Mouse (Mus musculus) cerebellum, adult (tissue): ENCODE measurements at regions not wholly inside any gene's neighbourhood (a gene's known extent, or its start where the extent isn't known, plus 50 kb on each side); places are given as distances from the start of the nearest gene placed in this dataset.
"Not testable (repeated sequence)": the region's sequence is repeated elsewhere in the genome, so short reads cannot be mapped to it uniquely, and the experiment has no call there.

ENCODE experiments used
- ATAC-seq: cut with Nextera tagmentation; 2 replicates; pipeline ENCODE4 v1.9.2; 2017; ENCODE audit warnings: mild to moderate bottlenecking, moderate library complexity, mixed read lengths; ENCODE audit not compliant: insufficient number of reproducible peaks, low FRiP score, low TSS enrichment

DNA sequence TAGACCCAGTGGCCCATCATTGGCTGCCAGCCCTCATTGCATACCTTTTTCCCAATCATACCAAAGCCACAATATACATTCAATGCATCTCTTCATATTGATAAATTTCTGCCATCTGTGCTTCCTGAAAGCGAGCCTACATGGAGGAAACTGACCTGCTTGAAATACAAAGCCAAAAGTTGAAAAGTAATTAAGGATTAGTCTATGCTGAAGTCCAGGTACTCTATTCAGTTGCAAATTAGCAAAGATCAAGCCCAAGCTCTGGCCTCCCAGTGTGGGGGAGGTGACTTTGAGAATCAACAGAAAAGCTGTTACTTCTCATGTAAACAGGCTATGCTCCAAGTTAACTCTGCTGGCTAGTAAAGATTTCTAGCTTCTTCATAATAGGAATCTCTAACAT, 210.7 kb upstream of the Ngly1 start:
- ATAC-seq = no peak

- ATAC-seq = no peak
Observed at GRCm38 (mm10) chr14:16044466-16044865, 204.6 kb upstream of the Ngly1 start.

DNA sequence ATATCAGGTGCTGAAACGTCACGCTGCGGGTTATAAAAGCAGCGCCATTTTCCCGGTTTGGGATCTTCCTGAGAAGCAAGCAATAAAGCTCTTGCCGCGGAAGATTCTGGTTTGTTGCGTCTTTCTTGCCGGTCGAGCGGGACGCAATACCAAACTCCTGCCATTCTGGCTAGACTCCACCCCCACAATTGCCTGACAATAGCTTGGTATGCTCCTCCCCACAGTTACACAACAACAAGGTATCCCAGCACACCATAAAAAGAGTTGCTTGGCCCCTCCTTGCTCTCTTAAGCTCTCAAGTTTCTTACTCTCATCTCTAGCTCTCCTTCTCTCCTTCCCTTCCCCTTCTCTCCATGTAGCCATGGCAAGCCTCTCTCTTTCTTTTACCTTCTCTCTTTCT, 176.5 kb upstream of the Ngly1 start:
- not testable (repeated sequence) for ATAC-seq

- ATAC-seq = peak; percentile 93
Observed at GRCm38 (mm10) chr14:16074089-16074488, 175.0 kb upstream of the Ngly1 start.

- ATAC-seq = no peak
Observed at GRCm38 (mm10) chr14:16079096-16079495, 170.0 kb upstream of the Ngly1 start.

GRCm38 (mm10) chr14:16087231-16087630, 161.8 kb upstream of the Ngly1 start:
- ATAC-seq = not testable (repeated sequence)

- peak; percentile 85 for ATAC-seq
Observed at GRCm38 (mm10) chr14:16092391-16093132, 156.5 kb upstream of the Ngly1 start.

DNA sequence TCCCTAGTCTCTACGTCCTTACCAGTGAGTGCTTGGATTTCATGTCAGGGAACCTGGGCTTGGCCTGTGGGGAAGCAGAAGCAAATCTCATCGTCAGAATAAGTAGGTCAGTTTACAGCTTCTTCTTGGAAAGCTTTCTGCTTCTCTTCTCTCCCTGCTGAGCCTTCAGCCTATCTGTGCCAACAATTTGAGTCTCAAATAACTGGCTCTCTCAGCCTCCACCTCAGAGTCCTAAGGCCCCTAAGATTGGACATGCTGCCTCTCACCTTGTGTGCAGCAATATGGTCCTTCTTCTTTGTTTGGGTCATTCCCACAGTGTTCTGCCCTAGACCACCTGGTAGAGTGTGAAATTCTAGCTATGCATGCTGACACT, 156.0 kb upstream of the Ngly1 start:
- ATAC-seq = peak; percentile 95

GRCm38 (mm10) chr14:16109414-16109813, 139.7 kb upstream of the Ngly1 start:
- ATAC-seq = no peak

DNA sequence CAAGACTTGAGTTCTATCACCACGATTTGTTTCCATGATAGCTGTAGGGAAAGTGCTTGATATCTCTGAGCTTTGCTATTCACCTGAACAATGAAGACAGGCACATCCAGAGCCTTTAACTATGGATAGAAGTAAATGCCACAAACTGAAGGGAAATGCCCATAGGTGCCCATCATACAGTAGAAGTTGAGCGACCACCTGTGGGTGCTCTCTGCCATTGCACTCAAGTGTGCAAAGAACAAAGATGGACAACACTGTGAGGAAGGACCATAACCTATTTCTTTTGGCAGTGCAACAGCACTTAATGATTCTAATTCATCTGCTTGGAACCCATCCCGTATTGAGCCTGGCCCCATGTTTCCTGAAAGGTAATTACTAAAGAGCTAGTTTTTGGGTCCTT, 116.4 kb upstream of the Ngly1 start:
- no peak for ATAC-seq

DNA sequence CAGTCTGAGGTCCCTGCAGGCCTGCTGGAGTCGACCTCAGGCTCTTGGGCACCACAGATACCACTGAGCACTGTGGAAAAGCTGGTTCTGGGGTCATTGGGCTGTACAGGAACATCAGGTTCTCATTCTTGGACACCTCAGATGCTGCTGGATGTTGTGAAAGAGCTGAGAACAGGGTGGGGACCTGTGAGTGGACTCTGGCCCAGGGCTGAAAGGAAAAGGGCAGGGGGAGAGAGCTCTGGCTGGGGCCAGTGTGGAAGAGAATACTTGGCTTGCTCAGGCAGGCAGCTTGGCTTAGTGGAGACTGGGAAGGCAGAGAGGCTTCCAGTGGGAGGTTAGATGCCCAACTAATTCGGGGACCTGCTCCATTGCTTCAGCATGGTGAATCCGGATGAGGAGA, 115.7 kb upstream of the Ngly1 start:
- ATAC-seq = no peak

- ATAC-seq = no peak
Observed at GRCm38 (mm10) chr14:16136187-16136586, 112.9 kb upstream of the Ngly1 start.

DNA sequence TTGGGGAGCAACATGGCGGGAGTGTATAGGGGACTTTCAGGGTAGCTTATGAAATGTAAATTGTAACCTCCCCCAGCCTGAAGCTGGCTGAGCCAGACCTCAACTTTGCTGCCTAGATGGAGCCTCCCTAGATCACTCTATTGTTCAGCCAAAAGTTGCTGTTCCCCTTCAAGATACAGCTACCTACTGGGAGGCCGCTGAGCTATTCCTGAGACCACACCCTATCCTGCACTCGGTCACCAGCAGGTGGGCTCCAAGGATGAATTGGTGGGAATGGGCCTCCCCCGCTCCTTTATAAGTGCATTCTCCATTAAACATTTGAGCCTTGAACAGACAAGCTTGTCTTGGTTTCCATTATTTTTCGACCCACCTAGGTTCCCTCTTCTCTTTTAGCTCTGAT, 104.8 kb upstream of the Ngly1 start:
- no peak for ATAC-seq

GRCm38 (mm10) chr14:16146811-16147210, 102.3 kb upstream of the Ngly1 start:
- ATAC-seq = no peak

DNA sequence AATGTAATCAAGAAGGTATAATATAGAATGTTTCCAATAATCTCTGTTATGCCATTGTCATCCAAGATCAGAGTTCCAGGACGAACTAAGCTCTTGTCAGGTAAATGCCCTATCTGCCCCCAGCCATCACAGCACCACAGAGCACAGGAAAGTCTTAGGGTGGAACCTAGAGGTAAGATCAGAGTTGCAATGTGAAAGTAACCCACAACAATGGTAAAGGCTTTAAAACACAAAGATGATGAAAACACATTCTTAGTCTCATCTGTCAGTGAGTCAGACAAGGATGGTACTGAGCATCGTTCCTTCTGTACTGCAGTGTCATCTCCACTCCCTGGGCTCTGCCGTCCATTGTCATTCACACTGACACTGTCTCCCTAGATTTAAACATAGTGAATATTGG, 97.3 kb upstream of the Ngly1 start:
- no peak for ATAC-seq

DNA sequence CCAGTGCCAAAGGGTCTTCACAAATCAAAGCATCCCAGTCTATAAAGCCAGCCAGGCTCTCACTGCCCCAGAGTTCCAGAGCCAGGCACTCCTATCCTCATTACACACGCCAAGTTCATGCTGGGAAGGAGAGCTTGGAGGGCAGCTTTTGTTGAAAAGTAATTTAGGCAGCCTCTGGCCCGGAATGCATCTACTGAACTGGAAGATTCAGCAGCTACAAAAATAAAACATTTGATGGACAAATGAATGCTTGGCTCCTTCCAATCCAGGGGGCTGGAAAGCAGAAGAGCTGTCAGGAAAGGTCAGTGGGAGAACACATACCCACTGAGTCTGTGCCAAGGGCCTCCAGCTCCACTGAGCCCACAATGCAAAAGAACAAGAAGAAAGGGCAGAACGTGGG, 96.4 kb upstream of the Ngly1 start:
- peak; percentile 75 for ATAC-seq

- ATAC-seq = no peak
Observed at GRCm38 (mm10) chr14:16155106-16155505, 94.0 kb upstream of the Ngly1 start.

DNA sequence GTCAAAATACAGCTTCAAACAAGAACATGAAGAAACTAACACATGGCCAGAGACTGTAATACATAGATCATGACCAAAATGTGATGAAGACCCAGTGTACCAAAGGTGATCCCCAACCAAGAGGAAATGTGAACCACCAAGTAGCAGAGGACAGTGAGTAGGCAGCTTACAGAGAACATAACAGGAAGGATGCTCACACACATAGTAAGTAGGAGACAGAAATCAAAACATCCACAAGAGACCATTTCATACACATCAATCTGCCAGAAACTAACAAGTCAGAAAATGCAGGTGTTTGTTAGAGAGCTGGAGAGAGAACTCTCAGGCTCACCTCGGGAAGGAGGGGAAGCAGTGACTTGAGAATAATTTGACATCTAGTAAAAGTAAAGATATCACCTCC, 78.9 kb upstream of the Ngly1 start:
- ATAC-seq = no peak

DNA sequence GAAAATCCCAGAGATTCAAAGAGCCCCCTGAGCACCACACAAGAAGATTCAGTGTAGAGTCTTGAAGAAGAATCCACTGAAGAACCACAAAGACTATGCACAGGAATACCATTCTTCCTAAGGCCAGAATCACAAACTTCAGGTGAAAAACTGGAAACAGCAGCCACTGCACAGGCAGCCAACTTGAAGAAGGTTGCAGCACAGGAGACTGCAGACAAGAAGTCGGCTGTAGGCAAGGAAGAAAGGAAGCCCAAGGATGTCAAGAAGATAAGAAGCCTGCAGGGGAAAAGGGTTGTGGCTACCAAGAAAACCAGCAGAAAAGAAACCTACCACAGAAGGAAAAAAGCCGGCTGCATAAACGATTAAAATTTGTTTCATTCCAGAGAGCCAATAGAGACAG, 76.8 kb upstream of the Ngly1 start:
- ATAC-seq = no peak

DNA sequence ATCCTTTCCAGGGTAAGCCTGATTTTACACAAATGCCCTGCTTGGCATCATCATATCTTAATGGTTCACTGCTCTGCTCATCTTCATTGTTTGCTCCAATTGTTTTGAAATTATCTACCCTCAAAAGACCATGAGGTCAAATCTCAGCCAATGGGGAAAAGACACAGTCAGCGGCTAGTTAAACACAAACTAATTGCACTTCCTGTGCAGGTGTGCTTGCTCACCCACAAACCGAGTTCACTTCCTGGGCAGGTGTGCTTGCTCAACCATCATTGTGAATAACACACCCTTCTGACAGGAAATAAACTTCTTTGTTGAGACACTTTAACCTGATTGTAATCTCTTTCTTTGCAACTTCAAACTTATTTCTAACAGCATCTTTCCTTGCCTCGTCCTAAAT, 75.8 kb upstream of the Ngly1 start:
- no peak for ATAC-seq

DNA sequence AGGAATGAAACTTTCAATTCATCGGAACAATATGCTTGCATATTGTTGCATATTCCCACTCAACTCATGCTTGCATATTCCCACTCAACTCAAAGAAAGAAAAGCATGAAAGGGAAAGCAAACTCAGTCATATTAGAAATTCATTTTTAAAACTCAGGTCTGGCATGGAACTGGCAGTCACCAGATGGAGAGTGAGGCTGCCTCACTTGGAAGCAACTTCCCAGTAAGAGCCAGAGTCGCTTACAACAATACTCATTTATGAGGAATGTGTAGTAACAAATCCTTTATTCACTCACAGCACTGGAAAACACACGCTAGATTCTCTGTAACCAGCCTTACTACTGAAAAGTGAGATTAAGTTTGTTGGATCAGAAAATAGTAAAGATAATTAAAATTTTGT, 70.9 kb upstream of the Ngly1 start:
- peak; percentile 63 for ATAC-seq

DNA sequence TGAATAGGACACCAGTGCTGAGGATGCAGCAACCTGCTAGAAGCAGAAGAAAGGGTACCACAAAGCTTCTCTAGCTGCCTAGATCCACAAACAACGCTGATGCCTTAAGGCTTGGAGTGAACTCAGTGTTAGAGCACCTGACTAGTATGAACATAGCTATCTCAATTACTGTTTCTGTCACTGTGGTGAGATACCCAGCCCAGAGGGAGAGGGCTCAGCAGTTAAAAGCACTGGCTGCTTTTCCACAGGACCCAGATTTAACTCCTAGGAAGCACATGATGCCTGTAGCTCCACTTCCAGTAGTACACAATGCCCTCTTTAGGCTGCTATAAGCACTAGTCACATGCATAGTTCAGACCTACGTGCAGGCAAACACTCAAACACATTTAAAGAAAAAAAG, 67.3 kb upstream of the Ngly1 start:
- ATAC-seq = peak; percentile 43

GRCm38 (mm10) chr14:16185246-16185645, 63.8 kb upstream of the Ngly1 start:
- no peak for ATAC-seq
